Mouse (Mus musculus) frontal cortex, postnatal 36 days (tissue): ENCODE results near the gene Slc11a1.

Source experiments
- DNase-seq, 2 experiments: peaks; one replicate each; pipeline ENCODE4 v3.0.0; 2022; ENCODE audit warnings: low spot score in 2 of 2

Gene Slc11a1

DNA sequence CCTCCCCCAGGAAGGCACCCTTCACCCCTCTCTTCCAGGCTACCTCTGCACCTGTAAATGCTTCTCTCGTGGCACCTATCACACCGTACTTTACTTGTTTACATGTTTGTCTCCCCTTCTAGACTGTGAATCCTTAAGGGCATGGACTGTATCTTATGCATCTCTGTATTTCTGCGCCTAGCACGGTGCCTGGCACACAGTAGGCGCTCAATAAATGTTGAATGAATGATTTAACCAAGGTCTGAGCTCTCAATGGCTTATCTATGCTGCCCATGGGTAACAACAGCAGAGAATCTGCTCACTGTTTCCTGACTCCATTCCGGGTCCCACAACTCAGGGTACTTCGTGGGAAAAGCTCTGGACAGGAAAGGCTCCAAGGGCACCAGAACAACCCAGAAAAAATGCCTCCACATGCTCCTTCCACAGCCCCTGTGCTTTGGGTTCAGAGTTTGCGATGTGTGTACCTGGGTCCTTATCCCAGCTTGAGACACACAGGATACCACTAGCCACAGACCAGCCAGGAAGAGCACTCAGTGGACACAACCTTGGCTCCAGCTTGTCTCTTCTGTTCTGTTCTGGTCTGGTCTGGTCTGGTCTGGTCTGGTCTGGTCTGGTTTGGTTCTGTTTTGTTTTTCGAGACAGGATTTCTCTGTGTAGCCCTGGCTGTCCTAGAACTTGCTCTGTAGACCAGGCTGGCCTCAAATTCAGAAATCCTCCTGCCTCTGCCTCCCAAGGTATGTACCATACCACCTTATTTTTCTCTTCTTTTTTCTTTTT lies 21.4 kb upstream of the Slc11a1 start:
- no peak for DNase-seq

DNA sequence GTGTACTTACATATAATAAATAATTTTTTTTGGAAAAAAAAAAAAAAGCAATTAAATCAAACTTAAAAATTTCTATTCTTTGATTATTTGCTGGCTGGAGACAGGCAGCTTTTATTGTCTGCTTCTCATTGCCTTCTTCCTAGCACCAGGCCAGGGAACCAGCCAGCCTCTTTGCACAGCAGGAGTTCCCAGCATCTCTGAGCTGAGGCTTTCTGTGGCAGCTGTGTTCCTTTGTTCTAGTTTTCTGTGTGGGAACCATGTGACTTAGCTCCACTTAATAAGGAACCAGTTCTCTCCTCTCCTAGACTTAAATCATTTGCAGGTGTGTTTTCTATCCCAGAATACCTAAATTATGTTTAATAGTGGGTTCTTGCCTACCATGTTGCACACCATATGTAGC lies 17.5 kb upstream of the Slc11a1 start:
- DNase-seq = no peak

DNA sequence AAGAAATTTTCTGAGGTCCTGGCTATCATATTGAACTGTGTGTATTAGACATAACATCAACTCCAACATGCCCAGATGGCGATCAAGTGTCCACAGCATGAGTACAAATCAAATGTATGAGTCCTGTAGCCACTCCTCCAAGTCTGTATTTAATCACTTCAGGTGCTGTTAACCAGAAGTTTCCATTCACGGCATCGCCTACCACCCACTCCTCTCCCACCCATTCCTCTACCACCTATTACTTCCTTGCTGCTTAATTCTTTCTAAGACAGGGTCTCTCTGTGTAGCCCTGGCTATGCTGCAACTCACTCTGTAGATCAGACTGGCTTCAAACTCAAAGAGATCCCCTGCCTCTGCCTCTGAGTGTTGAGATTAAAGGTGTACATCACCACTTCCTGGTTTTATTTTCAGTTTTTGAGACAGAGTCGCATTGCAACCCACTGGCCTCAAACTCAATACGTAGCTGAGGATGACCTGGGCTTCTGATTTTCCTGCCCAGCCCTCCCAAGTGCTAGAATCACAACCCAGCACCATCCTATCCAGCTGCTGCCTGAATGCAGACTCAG lies 15.0 kb upstream of the Slc11a1 start:
- no peak for DNase-seq

DNA sequence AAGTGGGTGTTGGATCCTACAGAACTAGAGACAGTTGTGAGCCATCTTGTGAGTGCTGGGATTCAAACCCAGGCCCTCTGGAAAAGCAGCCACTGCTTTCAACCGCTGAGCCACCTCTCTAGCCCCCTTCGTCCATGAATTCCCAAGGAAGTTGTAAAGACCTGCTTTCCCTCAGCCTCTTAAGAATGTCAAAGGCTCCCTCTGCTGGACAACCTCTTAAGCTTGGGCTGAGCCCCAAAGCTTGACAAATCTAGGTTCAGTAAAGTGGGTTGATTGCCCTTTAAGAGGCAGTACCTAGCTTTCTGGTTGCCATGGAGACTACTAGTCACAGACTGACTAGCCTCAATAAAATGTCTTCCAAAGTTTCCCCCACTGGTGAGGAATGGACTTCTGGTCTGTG lies 13.2 kb upstream of the Slc11a1 start, which contains the start of gene Catip:
Gene Catip, plus strand, starts transcription at position 297 of the 400 bp plus-strand sequence.
- DNase-seq = peak; percentile 62 to 87

- peak; percentile 28 to 30 for DNase-seq
Observed at GRCm38 (mm10) chr1:74362325-74363229, 12.4 kb upstream of the Slc11a1 start.

DNA sequence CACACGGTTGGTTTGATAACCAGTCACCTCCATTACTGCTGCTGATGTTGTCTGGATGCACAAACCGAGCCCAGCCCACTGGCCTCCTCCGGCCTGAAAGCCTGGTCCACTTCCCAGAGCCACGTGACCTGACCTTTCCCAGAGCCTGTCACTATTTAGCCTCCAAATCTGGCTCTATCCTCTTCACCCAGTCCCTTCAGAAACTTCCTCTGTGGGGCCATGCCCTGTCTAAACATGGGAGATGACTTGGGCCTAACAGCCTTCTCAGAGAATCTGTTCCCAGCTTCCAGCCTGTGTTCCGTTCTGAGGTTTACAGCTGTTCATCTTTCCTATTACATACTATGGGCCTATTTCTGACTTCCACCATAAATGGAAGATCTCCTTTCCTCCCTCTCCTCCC lies 11.6 kb upstream of the Slc11a1 start:
- DNase-seq = no peak

GRCm38 (mm10) chr1:74364270-74364669 lies 10.7 kb upstream of the Slc11a1 start:
- DNase-seq = no peak

- no peak for DNase-seq
Observed at GRCm38 (mm10) chr1:74367886-74368645, 6.9 kb upstream of the Slc11a1 start.

DNA sequence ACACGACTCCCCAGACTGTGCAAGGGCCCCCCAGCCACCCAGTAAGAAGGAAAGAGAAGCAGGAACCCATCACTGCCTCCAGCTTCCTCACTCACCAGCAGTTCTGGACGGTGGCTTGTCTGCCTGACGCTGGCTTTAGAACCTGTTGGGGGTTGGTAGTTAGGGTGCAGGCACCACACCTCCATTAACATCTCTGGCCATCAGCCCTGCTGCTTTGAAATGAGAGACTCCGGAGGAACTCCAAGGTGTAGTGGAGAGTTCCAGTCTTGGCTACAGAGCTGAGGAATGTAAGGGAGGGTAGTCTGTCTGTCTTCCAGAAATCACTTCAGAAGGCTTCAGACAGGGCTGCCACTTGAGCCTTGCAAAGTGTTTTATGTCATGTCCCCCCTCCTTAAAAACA lies 5.0 kb upstream of the Slc11a1 start:
- no peak for DNase-seq

- no peak for DNase-seq
Observed at GRCm38 (mm10) chr1:74373372-74373771, 1.6 kb upstream of the Slc11a1 start.

GRCm38 (mm10) chr1:74375561-74375960 lies 566 bp downstream of the Slc11a1 start:
- no peak for DNase-seq

- no peak for DNase-seq
Observed at GRCm38 (mm10) chr1:74376396-74376795, 1.4 kb downstream of the Slc11a1 start.

DNA sequence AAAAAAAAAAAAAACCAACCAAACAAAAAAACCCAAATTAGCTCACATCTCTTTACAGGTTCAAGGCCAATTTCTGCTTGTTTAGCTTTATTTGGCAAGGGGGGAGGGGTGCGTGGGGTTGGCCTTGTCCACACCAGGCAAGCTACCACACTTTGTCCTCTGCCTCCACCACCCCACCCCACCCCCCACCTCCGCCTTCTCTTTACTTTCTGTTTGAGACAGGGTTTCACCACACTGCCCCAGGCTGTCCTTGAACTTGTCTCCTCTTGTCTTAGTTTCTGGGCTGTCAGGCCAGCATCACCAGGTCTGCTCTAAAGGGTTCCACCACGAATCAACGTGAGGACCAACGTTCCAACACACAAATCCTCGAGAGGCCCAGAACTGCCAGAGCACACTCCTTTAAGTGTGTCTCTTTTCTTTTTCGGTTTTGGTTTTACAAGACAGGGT lies 4.1 kb downstream of the Slc11a1 start:
- no peak for DNase-seq

DNA sequence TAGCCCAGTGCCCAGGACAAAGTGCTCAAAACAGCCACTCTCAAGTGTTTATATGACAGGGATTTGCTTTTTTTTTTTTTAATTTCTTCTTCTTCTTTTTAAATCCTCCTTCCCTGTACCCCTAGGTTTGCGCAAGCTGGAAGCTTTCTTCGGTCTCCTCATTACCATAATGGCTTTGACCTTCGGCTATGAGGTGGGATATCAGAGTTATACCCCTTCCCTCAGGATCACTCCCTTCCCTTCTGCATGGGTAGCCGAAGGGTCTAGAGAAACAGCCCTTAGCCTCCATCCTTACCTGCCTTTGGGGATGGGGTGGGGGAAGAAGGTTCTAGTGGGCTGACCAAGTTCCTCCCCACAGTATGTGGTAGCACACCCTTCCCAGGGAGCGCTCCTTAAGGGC lies 5.5 kb downstream of the Slc11a1 start:
- DNase-seq = no peak

DNA sequence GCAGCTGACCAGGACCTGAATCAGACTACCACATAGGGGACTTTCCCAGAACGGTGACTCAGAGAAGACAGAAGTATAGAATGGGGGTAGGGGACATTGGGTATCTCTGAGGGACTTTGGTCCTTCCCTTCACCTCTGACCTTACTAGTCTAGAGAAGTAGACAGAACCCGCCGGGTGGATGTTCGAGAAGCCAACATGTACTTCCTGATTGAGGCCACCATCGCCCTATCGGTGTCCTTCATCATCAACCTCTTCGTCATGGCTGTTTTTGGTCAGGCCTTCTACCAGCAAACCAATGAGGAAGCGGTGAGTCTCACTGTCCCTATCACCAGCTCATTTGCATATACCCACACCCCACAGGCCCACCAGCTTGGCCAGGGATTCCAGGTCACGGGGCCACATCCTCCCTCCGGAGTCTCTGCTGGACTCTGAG lies 6.6 kb downstream of the Slc11a1 start:
- DNase-seq = no peak

DNA sequence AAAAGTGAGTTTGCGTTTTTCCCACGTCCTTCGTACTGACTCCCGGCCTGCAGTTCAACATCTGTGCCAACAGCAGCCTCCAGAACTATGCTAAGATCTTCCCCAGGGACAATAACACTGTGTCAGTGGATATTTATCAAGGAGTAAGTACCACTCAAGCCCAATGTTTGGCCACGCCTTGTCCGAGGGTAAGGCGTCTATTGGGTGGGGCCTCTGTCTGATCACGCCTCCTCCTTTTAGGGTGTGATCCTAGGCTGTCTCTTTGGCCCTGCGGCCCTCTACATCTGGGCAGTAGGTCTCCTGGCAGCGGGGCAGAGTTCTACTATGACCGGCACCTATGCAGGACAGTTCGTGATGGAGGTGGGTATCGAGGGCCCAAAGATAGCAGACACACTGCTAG lies 8.4 kb downstream of the Slc11a1 start:
- no peak for DNase-seq

DNA sequence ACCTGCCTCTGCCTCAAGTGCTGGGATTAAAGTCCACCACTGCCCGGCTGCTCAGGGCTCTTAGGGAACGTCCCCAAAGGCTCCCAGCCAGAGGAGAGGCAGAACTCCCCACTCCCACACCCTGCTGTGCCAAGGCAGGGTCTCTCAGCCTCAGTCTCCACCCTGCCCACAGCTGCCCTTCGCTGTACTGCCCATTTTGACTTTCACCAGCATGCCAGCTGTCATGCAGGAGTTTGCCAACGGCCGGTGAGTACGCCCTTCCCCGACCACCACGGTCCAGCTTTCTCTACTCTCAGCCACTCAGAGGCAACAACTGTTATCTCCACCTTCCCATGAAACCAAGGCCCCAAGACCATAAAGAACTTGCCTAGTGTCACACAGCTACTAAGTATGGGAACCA lies 9.5 kb downstream of the Slc11a1 start:
- no peak for DNase-seq

GRCm38 (mm10) chr1:74385064-74385463 lies 10.1 kb downstream of the Slc11a1 start:
- no peak for DNase-seq

- no peak for DNase-seq
Observed at GRCm38 (mm10) chr1:74385531-74385930, 10.5 kb downstream of the Slc11a1 start.

- no peak for DNase-seq
Observed at GRCm38 (mm10) chr1:74386363-74386713, 11.3 kb downstream of the Slc11a1 start.

GRCm38 (mm10) chr1:74386714-74387385 lies 11.9 kb downstream of the Slc11a1 start:
- DNase-seq = peak; percentile 95 to 97
